Mouse (Mus musculus): ENCODE measurements around the gene Flrt1. TPM values are rescaled to one million over a fixed set of nuclear protein-coding genes. Genes with fewer than 3 reads are reported as not detected.

Gene Flrt1
- total RNA-seq, 2 experiments from 2014 or later, result 0.91 to 1.4 TPM

Other genes with a start within 250 kb of the Flrt1 start
- 1 to 10 TPM; 1.3 to 2.9 TPM for gene Ccdc88b, start 247.5 kb downstream of the Flrt1 start, total RNA-seq (2021)
- 10 to 100 TPM; 54.7 to 56.4 TPM for gene Trmt112, start 196.0 kb downstream of the Flrt1 start, total RNA-seq (2021)
- gene Prdx5, start 195.6 kb downstream of the Flrt1 start, total RNA-seq (2021), result 100 to 1,000 TPM; 137 to 142 TPM
- gene Esrra, start 183.9 kb downstream of the Flrt1 start, total RNA-seq (2021), result 10 to 100 TPM; 44.1 to 44.7 TPM
- gene Catsperz, start 180.3 kb downstream of the Flrt1 start, total RNA-seq (2021), result not detected
- gene Kcnk4, start 171.2 kb downstream of the Flrt1 start, total RNA-seq (2021), result under 1 TPM in 1 of 2 experiments, not detected in 1; 0.39 TPM
- 10 to 100 TPM; 31.6 to 34.4 TPM for gene Bad, start 163.9 kb downstream of the Flrt1 start, total RNA-seq (2021)
- 10 to 100 TPM; 13.7 to 14.4 TPM for gene Gpr137, start 163.2 kb downstream of the Flrt1 start, total RNA-seq (2021)
- 100 to 1,000 TPM; 364 to 392 TPM for gene Ppp1r14b, start 130.8 kb downstream of the Flrt1 start, total RNA-seq (2021)
- 10 to 100 TPM; 22.2 to 23.9 TPM for gene Plcb3, start 129.3 kb downstream of the Flrt1 start, total RNA-seq (2021)
- 10 to 100 TPM; 25.3 to 28.6 TPM for gene Fkbp2, start 125.2 kb downstream of the Flrt1 start, total RNA-seq (2021)
- gene Vegfb, start 118.1 kb downstream of the Flrt1 start, total RNA-seq (2021), result 10 to 100 TPM; 68.0 to 73.0 TPM
- 10 to 100 TPM; 32.3 to 34.2 TPM for gene Dnajc4, start 113.2 kb downstream of the Flrt1 start, total RNA-seq (2021)
- gene Nudt22, start 109.6 kb downstream of the Flrt1 start, total RNA-seq (2021), result 10 to 100 TPM; 17.1 to 23.6 TPM
- 10 to 100 TPM; 18.4 to 19.5 TPM for gene Trpt1, start 109.6 kb downstream of the Flrt1 start, total RNA-seq (2021)
- 1 to 10 TPM; 5.3 to 5.4 TPM for gene Fermt3, start 86.3 kb downstream of the Flrt1 start, total RNA-seq (2021)
- gene Stip1, start 65.8 kb downstream of the Flrt1 start, total RNA-seq (2021), result 100 to 1,000 TPM; 122 to 129 TPM
- 100 to 1,000 TPM; 233 to 237 TPM for gene Macrod1, start 48.9 kb downstream of the Flrt1 start, total RNA-seq (2021)
- 10 to 100 TPM; 73.9 to 79.3 TPM for gene Otub1, start 100.6 kb upstream of the Flrt1 start, total RNA-seq (2021)
- 100 to 1,000 TPM; 437 to 448 TPM for gene Cox8a, start 111.9 kb upstream of the Flrt1 start, total RNA-seq (2021)
- gene Naa40, start 135.5 kb upstream of the Flrt1 start, total RNA-seq (2021), result 10 to 100 TPM; 20.1 to 22.4 TPM
- 10 to 100 TPM; 11.0 to 13.1 TPM for gene Rcor2, start 161.6 kb upstream of the Flrt1 start, total RNA-seq (2021)
- 10 to 100 TPM; 45.1 to 46.3 TPM for gene Mark2, start 236.1 kb upstream of the Flrt1 start, total RNA-seq (2021)

Data from gastrocnemius, postnatal 4 days (tissue).